Mouse (Mus musculus) lung, adult 2 months (tissue): ENCODE measurements around the gene 2010111I01Rik.

Experiments
- CTCF ChIP-seq: fragments of 200-500 bp; IDR thresholded peaks from 2 replicates; pipeline ENCODE4 v1.5.1; 2011; ENCODE audit warnings: mild to moderate bottlenecking, low read length, control low read depth; ENCODE audit not compliant: insufficient read depth
- POLR2A ChIP-seq: fragments of 200-500 bp; IDR thresholded peaks from 2 replicates; pipeline ENCODE4 v1.6.1; 2011; ENCODE audit warnings: low read depth, mild to moderate bottlenecking, control low read depth, low read length, borderline replicate concordance; ENCODE audit errors: extremely low read depth

- TF ChIP-seq CTCF (no peak), POLR2A (no peak)
These were observed 21.3 kb upstream of the 2010111I01Rik start for GRCm38 (mm10) chr13:62943274-62943830.
